Mouse (Mus musculus) megakaryocyte, embryonic 14.5 days (primary cell): Measurements from ENCODE around the gene Stoml3.

Source experiments
- FLI1 ChIP-seq: IDR thresholded peaks from 2 replicates; pipeline ENCODE4 v1.6.1; 2012; ENCODE audit warnings: low read length, inconsistent platforms, mixed read lengths
- GATA1 ChIP-seq: IDR thresholded peaks from 3 replicates; pipeline ENCODE4 v1.6.1; 2012; ENCODE audit warnings: mixed read lengths, low read length, inconsistent platforms, borderline replicate concordance

GRCm38 (mm10) chr3:53445540-53445939 lies 42.9 kb upstream of the Stoml3 start:
- no peak for TF ChIP-seq GATA1
- TF ChIP-seq FLI1, result no peak
